Mouse (Mus musculus) right cerebral cortex, postnatal 10 days (tissue): ENCODE measurements around the gene Sh2d7.
"Not testable (repeated sequence)": the region's sequence is repeated elsewhere in the genome, so short reads cannot be mapped to it uniquely, and the experiment has no call there.

Source experiments
- DNase-seq, 2 experiments: peaks; one replicate each; pipeline ENCODE4 v3.0.0; 2021; ENCODE audit warnings: low spot score in 2 of 2

Gene Sh2d7

GRCm38 (mm10) chr9:54544212-54544953 is 5.6 kb downstream of the Sh2d7 start:
- DNase-seq = no peak

GRCm38 (mm10) chr9:54544954-54545315 is 6.2 kb downstream of the Sh2d7 start:
- DNase-seq = no peak

- DNase-seq = peak in 1 of 2 experiments; percentile 58
These were observed 8.8 kb downstream of the Sh2d7 start for GRCm38 (mm10) chr9:54547536-54547935.

GRCm38 (mm10) chr9:54549433-54549832 is 10.6 kb downstream of the Sh2d7 start:
- DNase-seq = no peak

- DNase-seq = no peak
These were observed 13.6 kb downstream of the Sh2d7 start for GRCm38 (mm10) chr9:54552409-54552808.

GRCm38 (mm10) chr9:54555044-54555443 is 16.3 kb downstream of the Sh2d7 start:
- DNase-seq = no peak

GRCm38 (mm10) chr9:54558731-54559130 is 19.9 kb downstream of the Sh2d7 start:
- DNase-seq = no peak

- peak; percentile 84 to 87 for DNase-seq
These were observed 21.1 kb downstream of the Sh2d7 start, which contains the start of gene Cib2 for GRCm38 (mm10) chr9:54559771-54560471. Cib2 (minus strand) TSS chr9:54560218.

GRCm38 (mm10) chr9:54560831-54561601 is 22.2 kb downstream of the Sh2d7 start:
- no peak for DNase-seq

GRCm38 (mm10) chr9:54566958-54567357 is 28.2 kb downstream of the Sh2d7 start:
- DNase-seq = no peak

- DNase-seq = no peak
These were observed 29.9 kb downstream of the Sh2d7 start for GRCm38 (mm10) chr9:54568732-54569131.

GRCm38 (mm10) chr9:54571130-54571839 is 32.5 kb downstream of the Sh2d7 start:
- no peak for DNase-seq

- DNase-seq = no peak
These were observed 44.9 kb downstream of the Sh2d7 start for GRCm38 (mm10) chr9:54583712-54584111.

- DNase-seq = not testable (repeated sequence)
These were observed 45.3 kb downstream of the Sh2d7 start for GRCm38 (mm10) chr9:54584127-54584526.

GRCm38 (mm10) chr9:54585839-54586198 is 47.0 kb downstream of the Sh2d7 start:
- DNase-seq = no peak

GRCm38 (mm10) chr9:54586199-54587061 is 47.6 kb downstream of the Sh2d7 start, which contains the start of gene Idh3a:
Idh3a (plus strand) TSS chr9:54586334.
- DNase-seq = peak; percentile 99

GRCm38 (mm10) chr9:54587863-54588262 is 49.1 kb downstream of the Sh2d7 start:
- DNase-seq = no peak

- DNase-seq = not testable (repeated sequence)
These were observed 54.9 kb downstream of the Sh2d7 start for GRCm38 (mm10) chr9:54593652-54594051.
